Mouse (Mus musculus): ENCODE measurements around the gene Gm20481. TPM values are rescaled to one million over a fixed set of nuclear protein-coding genes. Genes with fewer than 3 reads are reported as not detected.
A peak's percentile ranks its signal among the peaks of the same experiment; 100 is the strongest.
"Not testable (repeated sequence)": the region's sequence is repeated elsewhere in the genome, so short reads cannot be mapped to it uniquely, and the experiment has no call there.

Gm20481 gene
- polyA plus RNA-seq, 1 experiment from 2014 or later, result not detected

GRCm38 (mm10) chr17:34972069-34972749 lies 2.5 kb downstream of the Gm20481 start, which contains the start of the genes Hspa1a and Hspa1l:
Hspa1a (minus strand) TSS chr17:34972156.
Hspa1l (plus strand) TSS chr17:34972703.
- peak within 1 kb of the TSS; percentile 26; the same call in 1 of the 2 replicates for H3K4me3 ChIP-seq (replicated peaks; ENCODE audit: low read depth, low read length)
- DNase-seq (ENCODE audit: low spot score) (peak; percentile 96), ATAC-seq (replicated peaks; ENCODE audit: low FRiP score, low read depth) (peak; percentile 92)
- peak within 1 kb of the TSS; percentile 60; the same call in 1 of the 2 replicates for H3K27ac ChIP-seq
- peak within 1 kb of the TSS; percentile 47; the same call in 1 of the 2 replicates for H3K9ac ChIP-seq (ENCODE audit: low read depth, low read length)
- H3K27me3 ChIP-seq (ENCODE audit: insufficient read depth, low read length); H3K36me3 ChIP-seq (ENCODE audit: insufficient read depth, low read length); H3K4me1 ChIP-seq (replicated peaks; ENCODE audit: insufficient read depth, low read length); H3K9me3 ChIP-seq (replicated peaks; ENCODE audit: low read length): not testable (repeated sequence)
- WGBS, result 2% methylated on average over 27 of the region's 33 CpGs
- peak within 1 kb of the TSS; percentile 62 for H3K4me2 ChIP-seq (ENCODE audit: low read length)

GRCm38 (mm10) chr17:34975581-34976492 lies 6.1 kb downstream of the Gm20481 start:
- no peak for TF ChIP-seq CTCF (IDR thresholded peaks at IDR 0.05; ENCODE audit: low read depth)
- Histone ChIP-seq H3K27me3 (ENCODE audit: insufficient read depth, low read length) (no peaks in the 10 kb centered on the region), H3K27ac (no peak overlapping the region), H3K9me3 (replicated peaks; ENCODE audit: low read length) (no peaks in the 10 kb centered on the region), H3K9ac (ENCODE audit: low read depth, low read length) (no peak overlapping the region), H3K4me3 (replicated peaks; ENCODE audit: low read depth, low read length) (no peak overlapping the region), H3K36me3 (ENCODE audit: insufficient read depth, low read length) (no peaks in the 10 kb centered on the region), H3K4me2 (ENCODE audit: low read length) (no peak overlapping the region), H3K4me1 (replicated peaks; ENCODE audit: insufficient read depth, low read length) (0 out of 2 replicates have a peak, but pooled peaks cover 7% of the 10 kb centered on the region)
- ATAC-seq (replicated peaks; ENCODE audit: low FRiP score, low read depth), result no peak
- DNase-seq (ENCODE audit: low spot score), result no peak
- 78% methylated on average over 3 of the region's 3 CpGs for WGBS

- WGBS, result 93% methylated on average over 20 of the region's 20 CpGs
- Histone ChIP-seq H3K9ac (ENCODE audit: low read depth, low read length) (no peak overlapping the region), H3K36me3 (ENCODE audit: insufficient read depth, low read length) (no peaks in the 10 kb centered on the region), H3K27ac (no peak overlapping the region), H3K9me3 (replicated peaks; ENCODE audit: low read length) (no peaks in the 10 kb centered on the region), H3K27me3 (ENCODE audit: insufficient read depth, low read length) (no peaks in the 10 kb centered on the region), H3K4me3 (replicated peaks; ENCODE audit: low read depth, low read length) (no peak overlapping the region), H3K4me1 (replicated peaks; ENCODE audit: insufficient read depth, low read length) (0 out of 2 replicates have a peak, but pooled peaks cover 7% of the 10 kb centered on the region), H3K4me2 (ENCODE audit: low read length) (no peak overlapping the region)
- no peak for DNase-seq (ENCODE audit: low spot score)
- no peak for TF ChIP-seq CTCF (IDR thresholded peaks at IDR 0.05; ENCODE audit: low read depth)
- ATAC-seq (replicated peaks; ENCODE audit: low FRiP score, low read depth), result no peak
Measured at GRCm38 (mm10) chr17:34977000-34977399, 7.3 kb downstream of the Gm20481 start.

GRCm38 (mm10) chr17:34978239-34978638 lies 8.5 kb downstream of the Gm20481 start:
- H3K27ac ChIP-seq, result no peak overlapping the region
- DNase-seq (ENCODE audit: low spot score) (no peak), ATAC-seq (replicated peaks; ENCODE audit: low FRiP score, low read depth) (no peak)
- TF ChIP-seq CTCF (IDR thresholded peaks at IDR 0.05; ENCODE audit: low read depth), result no peak
- H3K9ac ChIP-seq (ENCODE audit: low read depth, low read length), result no peak overlapping the region
- no peaks in the 10 kb centered on the region for H3K9me3 ChIP-seq (replicated peaks; ENCODE audit: low read length)
- 86% methylated on average over 27 of the region's 27 CpGs for WGBS
- H3K36me3 ChIP-seq (ENCODE audit: insufficient read depth, low read length), result no peaks in the 10 kb centered on the region
- no peaks in the 10 kb centered on the region for H3K27me3 ChIP-seq (ENCODE audit: insufficient read depth, low read length)
- no peak overlapping the region for H3K4me2 ChIP-seq (ENCODE audit: low read length)
- H3K4me3 ChIP-seq (replicated peaks; ENCODE audit: low read depth, low read length), result no peak overlapping the region
- H3K4me1 ChIP-seq (replicated peaks; ENCODE audit: insufficient read depth, low read length), result 0 out of 2 replicates have a peak, but pooled peaks cover 6% of the 10 kb centered on the region

GRCm38 (mm10) chr17:34979631-34980030 lies 9.9 kb downstream of the Gm20481 start:
- Histone ChIP-seq H3K36me3 (ENCODE audit: insufficient read depth, low read length) (no peaks in the 10 kb centered on the region), H3K9me3 (replicated peaks; ENCODE audit: low read length) (no peaks in the 10 kb centered on the region), H3K4me3 (replicated peaks; ENCODE audit: low read depth, low read length) (no peak overlapping the region), H3K27ac (no peak overlapping the region), H3K9ac (ENCODE audit: low read depth, low read length) (no peak overlapping the region), H3K27me3 (ENCODE audit: insufficient read depth, low read length) (no peaks in the 10 kb centered on the region), H3K4me2 (ENCODE audit: low read length) (no peak overlapping the region), H3K4me1 (replicated peaks; ENCODE audit: insufficient read depth, low read length) (0 out of 2 replicates have a peak, but pooled peaks cover 6% of the 10 kb centered on the region)
- DNase-seq (ENCODE audit: low spot score), result no peak
- no peak for ATAC-seq (replicated peaks; ENCODE audit: low FRiP score, low read depth)
- 86% methylated on average over 4 of the region's 4 CpGs for WGBS
- no peak for TF ChIP-seq CTCF (IDR thresholded peaks at IDR 0.05; ENCODE audit: low read depth)

- H3K36me3 ChIP-seq (ENCODE audit: insufficient read depth, low read length), result 0 out of 2 replicates have a peak, but pooled peaks cover 5% of the 10 kb centered on the region
- ATAC-seq (replicated peaks; ENCODE audit: low FRiP score, low read depth) (no peak), DNase-seq (ENCODE audit: low spot score) (peak; percentile 93)
- peak overlapping the region; percentile 80 for H3K4me3 ChIP-seq (replicated peaks; ENCODE audit: low read depth, low read length)
- peak overlapping the region; percentile 98 for H3K4me2 ChIP-seq (ENCODE audit: low read length)
- 0 out of 2 replicates have a peak, but pooled peaks cover 6% of the 10 kb centered on the region for H3K4me1 ChIP-seq (replicated peaks; ENCODE audit: insufficient read depth, low read length)
- TF ChIP-seq CTCF (IDR thresholded peaks at IDR 0.05; ENCODE audit: low read depth), result peak; percentile 87
- no peaks in the 10 kb centered on the region for H3K27me3 ChIP-seq (ENCODE audit: insufficient read depth, low read length)
- WGBS, result 9% methylated on average over 2 of the region's 2 CpGs
- H3K9me3 ChIP-seq (replicated peaks; ENCODE audit: low read length), result no peaks in the 10 kb centered on the region
- H3K27ac ChIP-seq, result peak overlapping the region; percentile 95; the same call in 1 of the 2 replicates
- H3K9ac ChIP-seq (ENCODE audit: low read depth, low read length), result peak overlapping the region; percentile 80; the same call in 1 of the 2 replicates
Measured at GRCm38 (mm10) chr17:34980655-34981054, 10.9 kb downstream of the Gm20481 start.

Data from kidney, postnatal 0 days (tissue).